Mouse (Mus musculus): ENCODE data around the gene Ppm1j. TPM values are rescaled to one million over a fixed set of nuclear protein-coding genes. Genes with fewer than 3 reads are reported as not detected.

Ppm1j gene
- polyA plus RNA-seq, 1 experiment from 2014 or later: 1.3 TPM

GRCm38 (mm10) chr3:104816130-104816529 lies 35.3 kb downstream of the Ppm1j start:
- H3K9ac ChIP-seq: no peak overlapping the region
- no peaks in the 10 kb centered on the region; the same call in 1 of the 2 replicates for H3K36me3 ChIP-seq (replicated peaks; ENCODE audit: control insufficient read depth, insufficient read depth)
- H3K4me3 ChIP-seq (replicated peaks; ENCODE audit: low read length): no peak overlapping the region
- 95% methylated on average over 7 of the region's 7 CpGs for WGBS
- ATAC-seq (ENCODE audit: low FRiP score): no peak
- no peak overlapping the region for H3K27ac ChIP-seq
- H3K4me1 ChIP-seq (replicated peaks; ENCODE audit: control insufficient read depth, insufficient read depth, low read length): peaks cover 5% of the 10 kb centered on the region; the same call in 1 of the 2 replicates
- no peak for DNase-seq (ENCODE audit: low spot score)
- H3K4me2 ChIP-seq (replicated peaks): no peak overlapping the region
- no peaks in the 10 kb centered on the region for H3K9me3 ChIP-seq (ENCODE audit: control insufficient read depth, low read length)
- H3K27me3 ChIP-seq (ENCODE audit: control insufficient read depth, insufficient read depth, low read length): no peaks in the 10 kb centered on the region

GRCm38 (mm10) chr3:104817481-104817990 lies 36.7 kb downstream of the Ppm1j start:
- Histone ChIP-seq H3K4me3 (replicated peaks; ENCODE audit: low read length) (peak overlapping the region; percentile 79), H3K27me3 (ENCODE audit: control insufficient read depth, insufficient read depth, low read length) (no peaks in the 10 kb centered on the region), H3K4me2 (replicated peaks) (peak overlapping the region; percentile 99), H3K36me3 (replicated peaks; ENCODE audit: control insufficient read depth, insufficient read depth) (peaks cover 4% of the 10 kb centered on the region; the same call in 1 of the 2 replicates), H3K4me1 (replicated peaks; ENCODE audit: control insufficient read depth, insufficient read depth, low read length) (peaks cover 5% of the 10 kb centered on the region; the same call in 1 of the 2 replicates), H3K9ac (peak overlapping the region; percentile 81), H3K9me3 (ENCODE audit: control insufficient read depth, low read length) (no peaks in the 10 kb centered on the region), H3K27ac (peak overlapping the region; percentile 71; the same call in 1 of the 2 replicates)
- peak; percentile 33 for DNase-seq (ENCODE audit: low spot score)
- peak; percentile 80 for ATAC-seq (ENCODE audit: low FRiP score)
- under 1% methylated on average over 46 of the region's 46 CpGs for WGBS

- Histone ChIP-seq H3K4me1 (replicated peaks; ENCODE audit: control insufficient read depth, insufficient read depth, low read length) (peaks cover 5% of the 10 kb centered on the region; the same call in 1 of the 2 replicates), H3K9ac (peak within 1 kb of the TSS; percentile 81), H3K4me3 (replicated peaks; ENCODE audit: low read length) (peak within 1 kb of the TSS; percentile 79), H3K27ac (peak within 1 kb of the TSS; percentile 71; the same call in 1 of the 2 replicates), H3K4me2 (replicated peaks) (peak within 1 kb of the TSS; percentile 99), H3K9me3 (ENCODE audit: control insufficient read depth, low read length) (no peaks in the 10 kb centered on the region), H3K36me3 (replicated peaks; ENCODE audit: control insufficient read depth, insufficient read depth) (peaks cover 6% of the 10 kb centered on the region; the same call in 1 of the 2 replicates), H3K27me3 (ENCODE audit: control insufficient read depth, insufficient read depth, low read length) (no peaks in the 10 kb centered on the region)
- WGBS: under 1% methylated on average over 40 of the region's 40 CpGs
- peak; percentile 73 for ATAC-seq (ENCODE audit: low FRiP score)
- peak; percentile 63 for DNase-seq (ENCODE audit: low spot score)
These were observed 37.3 kb downstream of the Ppm1j start, which contains the start of gene Mov10 for GRCm38 (mm10) chr3:104817991-104818748. Mov10 (minus strand) TSS chr3:104818563.

- DNase-seq (ENCODE audit: low spot score) (no peak), ATAC-seq (ENCODE audit: low FRiP score) (no peak)
- WGBS: 11% methylated on average over 3 of the region's 3 CpGs
- Histone ChIP-seq H3K36me3 (replicated peaks; ENCODE audit: control insufficient read depth, insufficient read depth) (peaks cover 6% of the 10 kb centered on the region; the same call in 1 of the 2 replicates), H3K9ac (0 out of 2 replicates have a peak overlapping the region, but pooled peaks have one; percentile 81), H3K9me3 (ENCODE audit: control insufficient read depth, low read length) (no peaks in the 10 kb centered on the region), H3K27ac (no peak overlapping the region; the same call in 1 of the 2 replicates), H3K4me3 (replicated peaks; ENCODE audit: low read length) (peak overlapping the region; percentile 79), H3K4me1 (replicated peaks; ENCODE audit: control insufficient read depth, insufficient read depth, low read length) (peaks cover 5% of the 10 kb centered on the region; the same call in 1 of the 2 replicates), H3K4me2 (replicated peaks) (peak overlapping the region; percentile 99), H3K27me3 (ENCODE audit: control insufficient read depth, insufficient read depth, low read length) (no peaks in the 10 kb centered on the region)
These were observed 37.9 kb downstream of the Ppm1j start for GRCm38 (mm10) chr3:104818749-104819134.

- Histone ChIP-seq H3K4me1 (replicated peaks; ENCODE audit: control insufficient read depth, insufficient read depth, low read length) (peaks cover 5% of the 10 kb centered on the region; the same call in 1 of the 2 replicates), H3K36me3 (replicated peaks; ENCODE audit: control insufficient read depth, insufficient read depth) (peaks cover 12% of the 10 kb centered on the region), H3K4me2 (replicated peaks) (no peak overlapping the region), H3K9ac (no peak overlapping the region), H3K27me3 (ENCODE audit: control insufficient read depth, insufficient read depth, low read length) (no peaks in the 10 kb centered on the region), H3K4me3 (replicated peaks; ENCODE audit: low read length) (no peak overlapping the region), H3K9me3 (ENCODE audit: control insufficient read depth, low read length) (no peaks in the 10 kb centered on the region), H3K27ac (no peak overlapping the region)
- DNase-seq (ENCODE audit: low spot score): no peak
- 53% methylated on average over 1 of the region's 1 CpGs for WGBS
- ATAC-seq (ENCODE audit: low FRiP score): no peak
These were observed 39.6 kb downstream of the Ppm1j start for GRCm38 (mm10) chr3:104820426-104820825.

GRCm38 (mm10) chr3:104822413-104822812 lies 41.6 kb downstream of the Ppm1j start:
- no peak overlapping the region for H3K4me3 ChIP-seq (replicated peaks; ENCODE audit: low read length)
- no peak overlapping the region for H3K27ac ChIP-seq
- ATAC-seq (ENCODE audit: low FRiP score) (no peak), DNase-seq (ENCODE audit: low spot score) (no peak)
- H3K9ac ChIP-seq: no peak overlapping the region
- H3K36me3 ChIP-seq (replicated peaks; ENCODE audit: control insufficient read depth, insufficient read depth): peaks cover 31% of the 10 kb centered on the region
- H3K4me2 ChIP-seq (replicated peaks): no peak overlapping the region
- WGBS: 87% methylated on average over 3 of the region's 3 CpGs
- no peaks in the 10 kb centered on the region for H3K27me3 ChIP-seq (ENCODE audit: control insufficient read depth, insufficient read depth, low read length)
- H3K4me1 ChIP-seq (replicated peaks; ENCODE audit: control insufficient read depth, insufficient read depth, low read length): peaks cover under 1% of the 10 kb centered on the region; the same call in 1 of the 2 replicates
- H3K9me3 ChIP-seq (ENCODE audit: control insufficient read depth, low read length): no peaks in the 10 kb centered on the region

Other genes with a start within 250 kb of the Ppm1j start
- gene Slc16a1, start 142.4 kb upstream of the Ppm1j start, polyA plus RNA-seq (2014; fragmentation: Nextera tagmentation; extraction: Ambion mirVana): 10.0 and 12.3 TPM in 2 replicates
- gene Fam19a3, start 784 bp downstream of the Ppm1j start, polyA plus RNA-seq (2014; fragmentation: Nextera tagmentation; extraction: Ambion mirVana): 0.04 and 0.07 TPM in 2 replicates
- 57.7 and 59.6 TPM in 2 replicates for gene Rhoc, start 7.3 kb downstream of the Ppm1j start, polyA plus RNA-seq (2014; fragmentation: Nextera tagmentation; extraction: Ambion mirVana)
- 6.8 and 7.8 TPM in 2 replicates for gene Mov10, start 37.5 kb downstream of the Ppm1j start, polyA plus RNA-seq (2014; fragmentation: Nextera tagmentation; extraction: Ambion mirVana)
- gene St7l, start 82.9 kb downstream of the Ppm1j start, polyA plus RNA-seq (2014; fragmentation: Nextera tagmentation; extraction: Ambion mirVana): 34.5 and 35.9 TPM in 2 replicates
- gene Capza1, start 83.4 kb downstream of the Ppm1j start, polyA plus RNA-seq (2014; fragmentation: Nextera tagmentation; extraction: Ambion mirVana): 166 and 182 TPM in 2 replicates
- gene Wnt2b, start 180.9 kb downstream of the Ppm1j start, polyA plus RNA-seq (2014; fragmentation: Nextera tagmentation; extraction: Ambion mirVana): 0.82 and 1.2 TPM in 2 replicates

All from hindbrain, embryonic 14.5 days (tissue).